Mouse (Mus musculus) layer of hippocampus, postnatal 14 days (tissue): ENCODE results near the gene 9530053A07Rik. TPM values are rescaled to one million over a fixed set of nuclear protein-coding genes. Genes with fewer than 3 reads are reported as not detected.
A peak's percentile ranks its signal among the peaks of the same experiment; 100 is the strongest.

Source experiments
- DNase-seq, 2 experiments: peaks; one replicate each; pipeline ENCODE4 v3.0.0; 2021 to 2022; ENCODE audit warnings: low spot score in 2 of 2, mixed read lengths in 1 of 2
- total RNA-seq, 2 experiments: library from RNA; stranded (reverse); gene quantifications; 2 replicates each; pipeline ENCODE4 v1.2.3; 2021

The 9530053A07Rik gene
- total RNA-seq, 2 experiments from 2014 or later = 0.05 to 0.12 TPM

DNA sequence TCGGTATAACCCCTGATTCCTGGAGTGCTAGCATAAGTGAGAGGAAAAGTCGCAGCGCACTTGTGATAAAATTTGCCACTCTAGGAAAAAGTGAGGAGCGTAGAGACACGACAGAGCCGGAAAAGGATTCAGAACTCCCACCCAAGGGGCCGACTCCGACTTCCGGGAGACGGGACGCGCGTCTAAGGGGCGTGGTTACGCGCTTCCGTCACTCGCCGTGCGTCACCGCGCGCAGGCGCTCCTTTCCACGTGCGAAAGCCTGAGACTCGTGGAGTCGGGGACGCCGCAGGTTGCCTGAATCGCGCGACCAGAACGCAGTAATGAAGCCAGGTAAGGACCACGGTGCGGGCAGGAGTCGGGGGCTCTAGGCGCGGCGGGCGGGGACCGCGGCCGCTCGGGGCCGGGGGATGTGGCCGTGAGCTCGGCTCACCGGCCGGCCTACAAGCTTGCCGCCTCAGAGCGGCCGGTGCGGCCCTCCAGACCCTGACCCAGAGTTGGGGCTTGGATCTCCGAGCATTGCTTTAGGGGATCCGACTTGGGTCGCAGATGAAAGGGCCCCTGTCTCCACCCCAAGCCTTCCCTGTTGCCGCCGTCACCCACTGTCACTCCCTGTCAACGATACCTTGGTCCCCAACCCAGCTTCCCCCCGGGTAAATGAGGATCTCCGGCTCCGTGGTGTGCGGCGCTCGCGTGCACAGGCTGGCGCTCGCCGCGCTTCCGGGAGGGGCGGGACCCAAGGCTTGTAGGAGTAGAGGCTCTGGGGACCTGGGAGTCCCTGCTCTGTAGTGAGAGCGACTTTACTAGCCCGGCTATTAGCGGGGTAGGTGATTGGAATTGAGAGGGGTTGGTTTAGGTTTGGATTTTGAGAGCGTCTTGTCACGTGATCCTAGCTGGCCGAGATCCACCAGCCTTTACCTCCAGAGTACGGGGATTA is 40.5 kb downstream of the 9530053A07Rik start, which contains the start of gene Fbl:
Gene Fbl, plus strand, starts transcription at position 222 of the 934 bp plus-strand sequence.
- peak; percentile 86 to 94 for DNase-seq

DNA sequence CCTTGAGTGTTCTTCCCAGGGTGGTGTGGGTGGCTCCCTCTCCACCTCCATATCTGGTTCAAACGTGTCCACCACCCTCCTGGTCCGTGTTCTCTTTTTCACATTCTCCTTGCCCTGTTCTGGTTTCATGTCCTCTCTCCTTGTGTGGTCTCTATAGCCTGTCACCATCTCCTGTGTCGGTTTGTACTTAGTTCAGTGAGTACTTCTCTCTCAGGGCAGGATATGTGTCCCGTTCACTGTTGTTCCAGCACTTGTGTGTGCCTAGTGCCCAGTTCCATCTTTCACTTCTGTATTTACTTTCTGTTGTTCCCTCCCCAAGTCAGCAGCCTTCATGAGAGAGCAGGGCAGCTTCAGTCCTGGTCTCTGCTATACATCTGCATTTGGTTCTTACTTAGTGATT is 46.1 kb downstream of the 9530053A07Rik start:
- no peak for DNase-seq

DNA sequence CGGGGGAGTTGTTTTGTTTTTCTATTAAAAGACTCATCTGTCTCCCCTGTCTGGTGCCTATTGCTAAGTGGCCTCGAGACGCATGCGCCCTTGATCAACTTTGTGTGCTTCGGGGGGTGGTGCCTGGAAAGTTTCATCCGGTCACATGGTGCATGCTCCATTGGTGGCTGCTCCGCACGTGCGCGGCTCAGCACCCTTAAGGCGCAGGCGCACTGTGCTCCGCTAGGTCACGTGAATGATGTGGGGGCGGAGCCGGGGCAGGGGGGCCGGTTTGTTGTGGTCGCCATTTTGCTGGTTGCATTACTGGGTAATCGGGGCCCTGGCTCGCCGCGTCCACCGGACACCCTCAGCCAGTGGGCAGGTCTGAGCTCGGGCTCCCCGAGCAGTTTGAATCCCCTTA is 50.0 kb downstream of the 9530053A07Rik start, which contains the start of gene Dyrk1b:
Gene Dyrk1b, plus strand, starts transcription at position 242 of the 400 bp plus-strand sequence.
- peak; percentile 97 to 99 for DNase-seq

DNA sequence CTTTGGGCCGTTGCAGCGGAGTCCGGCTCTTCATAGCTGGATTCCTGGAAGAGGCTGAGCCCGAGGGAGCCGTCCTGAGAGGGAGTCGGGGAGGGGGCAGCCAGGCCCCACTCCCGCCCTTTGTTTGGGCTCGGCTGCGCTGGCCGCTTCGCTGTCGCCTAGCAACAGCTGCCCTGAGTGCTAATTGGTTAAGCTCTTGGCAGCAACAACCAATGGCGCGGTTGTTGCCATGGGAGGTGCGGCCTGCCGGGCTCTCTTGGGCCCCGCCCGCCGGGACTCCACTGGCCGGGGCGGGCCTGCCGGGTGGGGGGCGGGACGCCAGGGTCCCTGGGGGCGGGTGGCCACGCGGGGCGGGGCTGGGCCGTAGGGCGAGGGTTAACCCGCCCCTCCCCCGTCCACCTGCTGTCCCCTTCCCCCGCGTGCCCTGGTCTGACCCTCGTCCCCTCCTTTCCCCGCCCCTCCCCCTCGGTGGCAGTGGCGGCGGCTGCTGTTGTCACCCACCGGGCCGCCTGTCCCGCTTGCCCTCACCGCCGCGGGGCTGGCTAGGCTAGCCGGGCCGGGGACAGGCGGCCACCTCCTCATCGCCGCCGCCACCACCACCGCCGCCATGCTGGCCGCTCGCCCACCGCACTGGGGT is 50.6 kb downstream of the 9530053A07Rik start:
- peak; percentile 93 to 97 for DNase-seq

DNA sequence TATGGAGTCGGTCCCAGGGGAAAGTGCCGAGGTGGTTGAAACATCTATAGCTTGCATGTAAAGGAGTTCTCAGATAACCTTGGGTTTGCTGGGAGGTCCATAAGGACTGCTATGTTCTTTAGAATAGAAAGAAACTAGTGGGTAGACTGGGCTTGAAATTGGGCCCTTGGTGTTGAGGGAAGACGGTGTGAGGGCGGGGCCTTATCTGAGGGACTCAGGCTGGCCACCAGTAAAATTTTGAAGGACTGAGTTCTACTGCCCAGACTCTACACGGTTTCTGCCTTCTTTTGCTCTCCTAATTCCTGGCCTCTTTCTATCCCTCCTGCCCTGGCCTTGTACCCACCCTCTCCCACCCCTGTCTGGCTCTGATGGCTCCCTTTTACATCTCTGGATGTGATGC is 51.6 kb downstream of the 9530053A07Rik start:
- DNase-seq = no peak

DNA sequence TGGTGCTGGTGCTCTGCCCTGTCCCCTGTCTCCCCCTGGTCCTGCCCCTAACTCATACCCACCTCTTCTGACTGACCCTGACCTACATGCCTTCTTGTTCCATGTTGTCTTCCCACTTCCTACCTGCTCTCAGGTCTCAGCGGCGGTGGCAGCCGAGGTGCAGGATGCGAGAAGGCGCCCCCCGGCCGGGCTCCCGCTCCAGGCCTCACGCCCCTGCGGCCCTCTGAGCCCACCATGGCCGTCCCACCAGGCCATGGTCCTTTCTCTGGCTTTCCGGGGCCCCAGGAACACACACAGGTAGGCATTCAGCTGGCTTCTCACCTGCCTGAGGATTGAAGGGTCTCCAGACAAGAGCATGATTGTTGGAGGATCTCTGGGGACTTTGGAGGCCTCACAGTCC is 52.1 kb downstream of the 9530053A07Rik start:
- no peak for DNase-seq

DNA sequence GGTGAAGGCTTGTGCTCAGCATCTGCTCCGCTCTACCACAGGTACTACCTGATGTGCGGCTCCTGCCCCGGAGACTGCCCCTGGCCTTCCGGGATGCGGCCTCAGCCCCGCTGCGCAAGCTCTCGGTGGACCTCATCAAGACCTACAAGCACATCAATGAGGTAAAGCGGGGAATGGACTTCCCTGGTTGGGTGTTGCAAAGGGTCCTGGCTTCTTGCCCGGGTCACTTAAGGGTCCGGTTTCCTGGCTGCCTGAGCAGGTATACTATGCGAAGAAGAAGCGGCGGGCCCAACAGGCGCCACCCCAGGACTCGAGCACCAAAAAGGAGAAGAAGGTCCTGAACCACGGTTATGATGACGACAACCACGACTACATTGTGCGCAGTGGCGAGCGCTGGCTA is 53.1 kb downstream of the 9530053A07Rik start:
- no peak for DNase-seq

DNA sequence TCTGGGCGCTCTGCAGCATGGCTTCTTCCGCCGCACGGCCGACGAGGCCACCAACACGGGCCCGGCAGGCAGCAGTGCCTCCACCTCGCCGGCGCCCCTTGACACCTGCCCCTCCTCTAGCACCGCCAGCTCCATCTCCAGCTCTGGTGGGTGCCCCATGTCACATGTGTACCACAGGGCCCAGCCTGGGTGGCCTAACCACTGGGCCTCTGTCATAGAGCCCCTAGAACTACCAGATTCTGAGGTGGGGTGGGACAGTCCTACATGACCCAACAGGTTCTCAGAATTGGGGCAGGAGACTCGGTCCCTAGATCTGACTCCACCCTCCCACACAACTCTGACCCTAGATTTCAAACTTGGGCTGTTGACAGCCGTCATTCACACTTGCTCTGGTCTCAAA is 56.6 kb downstream of the 9530053A07Rik start:
- no peak for DNase-seq

DNA sequence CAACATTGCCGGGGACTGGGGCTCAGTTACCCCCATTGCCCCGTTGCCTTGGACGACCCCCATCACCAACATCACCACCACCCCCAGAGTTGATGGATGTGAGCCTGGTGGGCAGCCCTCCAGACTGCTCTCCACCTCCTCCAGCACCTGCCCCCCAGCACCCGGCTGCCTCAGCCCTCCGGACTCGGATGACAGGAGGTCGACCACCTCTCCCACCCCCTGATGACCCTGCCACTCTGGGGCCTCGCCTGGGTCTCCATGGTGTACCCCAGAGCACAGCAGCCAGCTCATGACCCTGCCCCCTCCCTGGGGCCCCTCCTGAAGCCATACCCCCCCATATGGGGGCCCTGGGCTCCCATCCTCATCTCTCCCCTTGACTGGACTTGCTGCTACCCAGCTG is 57.4 kb downstream of the 9530053A07Rik start:
- DNase-seq = no peak

DNA sequence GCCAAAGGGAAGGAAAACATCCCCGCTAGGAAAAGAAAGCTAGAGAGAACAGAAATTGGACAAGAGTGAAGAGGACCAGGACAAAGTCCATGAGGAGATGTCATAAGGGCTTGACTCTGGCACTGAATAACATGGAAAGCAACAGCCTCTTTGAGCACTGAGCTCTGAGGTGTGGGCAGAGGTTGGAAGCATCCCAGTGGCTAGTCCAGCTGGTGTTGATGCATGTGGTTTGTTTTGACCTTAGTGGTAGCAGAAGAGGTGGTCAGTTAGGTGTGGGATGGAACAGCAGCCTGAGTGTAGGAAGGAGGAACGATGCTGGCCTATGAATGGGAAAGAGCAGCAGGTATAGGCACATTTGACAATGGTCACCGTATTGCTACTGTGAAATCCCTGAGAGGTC is 62.2 kb downstream of the 9530053A07Rik start:
- DNase-seq = no peak

DNA sequence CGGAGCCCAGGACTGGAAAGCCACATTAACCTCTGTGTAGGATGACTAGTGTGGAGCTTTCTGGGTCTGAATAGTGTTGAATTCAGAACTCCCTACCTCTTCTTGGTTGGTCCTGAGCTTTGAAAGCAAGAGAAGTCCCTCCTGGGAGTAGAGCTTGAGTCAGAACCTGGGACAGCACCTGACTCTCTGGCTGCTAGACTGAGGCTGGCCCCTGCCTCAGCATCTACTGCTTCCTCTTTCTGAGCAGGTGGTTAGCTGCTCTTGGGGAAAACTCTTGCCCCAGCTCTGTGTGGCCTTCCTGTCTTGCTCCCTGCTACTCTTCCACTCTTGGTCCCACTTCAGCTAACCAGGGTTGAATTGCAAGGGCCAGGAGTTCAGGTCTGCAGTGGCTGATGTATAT is 62.6 kb downstream of the 9530053A07Rik start:
- DNase-seq = no peak

DNA sequence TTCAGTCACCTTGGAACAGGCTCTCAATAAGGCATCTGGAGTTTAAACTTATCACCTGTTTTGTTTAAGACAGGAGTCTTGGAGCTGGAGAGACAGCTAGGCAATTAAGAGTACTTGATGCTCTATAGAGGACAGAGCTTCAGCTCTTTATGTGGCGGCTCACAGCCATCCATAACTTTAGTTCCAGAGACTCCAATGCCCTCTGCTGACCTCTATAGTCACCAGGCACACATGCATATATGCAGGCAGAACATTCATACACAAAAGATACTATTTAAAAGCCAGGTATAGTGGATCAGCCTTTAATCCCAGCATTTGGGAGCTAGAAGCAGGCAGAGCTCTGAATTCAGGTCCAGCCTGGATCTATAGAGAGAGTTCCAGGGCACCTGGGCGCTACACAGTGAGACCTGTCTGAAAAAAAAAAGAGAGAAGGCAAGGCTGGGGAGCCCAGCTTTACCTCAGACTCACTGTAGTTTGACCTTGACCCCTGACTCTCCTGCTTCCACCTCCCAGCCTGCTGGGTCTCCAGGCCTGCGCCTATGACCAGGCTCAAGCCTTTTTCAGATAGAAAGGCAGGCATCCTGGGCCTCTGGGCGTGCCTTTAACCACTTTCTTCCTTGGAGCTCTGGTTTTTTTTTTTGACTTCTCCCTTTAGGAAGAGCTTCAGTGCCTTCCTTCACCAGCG is 66.3 kb downstream of the 9530053A07Rik start:
- DNase-seq = no peak

DNA sequence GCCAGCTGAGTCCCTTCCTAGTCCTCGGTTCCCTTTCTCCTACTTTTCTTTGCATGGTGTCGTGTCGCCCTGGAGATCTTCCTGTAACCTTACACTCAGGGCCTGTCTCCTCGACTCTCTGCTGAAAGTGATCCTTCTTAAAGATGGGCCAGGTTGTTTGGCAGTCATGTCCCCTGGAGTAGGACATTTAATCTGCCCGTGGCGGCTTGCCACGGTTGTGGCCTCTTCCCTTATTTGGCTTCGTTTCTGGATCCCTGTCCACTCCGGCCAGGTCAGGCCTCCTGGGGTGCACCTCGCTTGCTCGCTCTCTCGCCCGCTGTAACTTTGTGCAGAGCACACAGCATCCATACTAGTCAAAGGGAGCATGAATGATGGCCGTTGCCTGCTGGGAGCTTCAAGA is 67.3 kb downstream of the 9530053A07Rik start:
- DNase-seq = no peak

DNA sequence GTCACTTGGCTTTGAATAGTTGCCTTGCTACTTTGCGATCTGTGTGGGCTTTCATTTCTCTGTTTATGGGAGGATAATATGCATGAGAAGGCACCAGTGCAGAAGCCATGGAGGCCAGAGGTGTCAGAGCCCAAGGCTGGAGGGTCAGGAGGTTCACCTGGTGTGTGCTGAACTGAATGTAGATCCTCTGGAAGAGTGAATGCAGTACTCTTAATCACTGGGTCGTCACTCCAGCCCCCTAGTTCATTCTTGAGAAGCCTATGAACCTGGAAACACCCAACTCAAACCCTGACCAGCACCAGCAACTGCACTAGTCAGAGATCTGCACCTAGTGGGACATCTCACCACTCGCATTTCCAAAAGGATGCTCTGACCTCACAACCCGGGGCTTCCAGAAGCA is 69.8 kb downstream of the 9530053A07Rik start:
- no peak for DNase-seq

DNA sequence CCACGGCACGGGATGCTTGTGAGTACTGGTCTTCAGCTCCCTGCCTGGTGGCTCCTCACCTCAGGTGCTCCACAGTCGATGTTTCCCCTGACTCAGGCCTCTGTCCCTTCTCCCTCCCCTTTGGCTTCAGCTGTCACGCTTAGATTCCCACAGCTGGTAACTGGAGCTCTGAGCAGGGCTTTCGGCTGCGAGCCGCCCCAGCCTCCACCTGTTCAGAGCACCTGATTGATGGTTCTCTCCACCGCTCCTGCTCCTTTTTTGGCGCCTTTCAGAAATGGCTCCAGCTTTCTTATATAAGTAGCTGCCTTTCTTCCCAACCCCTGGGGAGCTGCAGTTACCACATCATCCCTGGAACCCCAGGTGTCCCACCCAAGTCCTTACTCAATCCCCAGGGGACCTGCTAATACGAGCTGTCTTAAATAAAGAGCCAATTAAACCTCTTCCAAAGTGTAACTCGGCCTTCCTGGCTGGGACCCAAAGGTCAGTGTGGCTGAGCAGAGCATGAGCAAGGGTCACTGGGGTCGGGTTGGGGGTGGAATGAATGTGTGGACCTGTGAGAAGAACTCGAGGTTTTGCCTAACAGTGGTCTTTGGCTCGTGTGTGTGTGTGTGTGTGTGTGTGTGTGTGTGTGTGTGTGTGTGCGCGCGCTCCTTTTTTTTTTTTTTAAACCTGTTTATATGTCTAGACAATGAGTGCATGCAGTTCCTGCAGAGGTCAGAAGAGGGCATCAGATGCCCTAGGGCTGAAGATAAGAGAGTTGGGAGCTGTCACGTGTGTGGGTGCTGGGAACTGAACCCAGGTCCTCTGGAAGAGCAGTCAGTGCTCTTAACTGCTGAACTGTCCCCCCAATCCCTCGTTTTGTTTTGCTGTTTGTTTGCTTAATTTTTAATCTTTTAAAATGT is 74.2 kb downstream of the 9530053A07Rik start:
- no peak for DNase-seq

DNA sequence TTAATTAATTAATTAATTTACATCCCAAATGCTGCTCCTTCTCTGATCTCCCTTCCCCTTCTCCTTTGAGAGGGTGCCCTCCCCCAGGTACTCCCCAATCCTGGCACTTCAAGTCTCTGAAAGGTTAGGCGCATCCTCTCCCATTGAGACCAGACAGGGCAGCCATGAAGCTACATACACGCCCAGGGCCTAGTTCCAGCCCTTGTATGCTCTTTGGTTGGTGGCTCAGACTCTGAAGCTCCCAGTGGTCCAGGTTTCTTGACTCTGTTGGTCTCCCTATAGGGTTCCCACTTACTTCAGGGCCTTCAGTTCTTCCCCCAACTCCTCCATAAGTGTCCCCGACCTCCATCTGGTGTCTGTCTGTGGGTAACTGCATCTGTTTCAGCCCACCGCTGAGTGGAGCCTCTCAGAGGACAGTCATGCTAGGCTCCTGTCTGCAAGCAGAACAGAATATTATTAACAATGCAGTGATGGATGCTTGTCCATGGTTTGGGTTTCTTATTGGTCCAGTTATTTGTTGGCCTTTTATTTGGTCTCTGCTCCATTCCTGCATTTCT is 76.9 kb downstream of the 9530053A07Rik start:
- DNase-seq = no peak

DNA sequence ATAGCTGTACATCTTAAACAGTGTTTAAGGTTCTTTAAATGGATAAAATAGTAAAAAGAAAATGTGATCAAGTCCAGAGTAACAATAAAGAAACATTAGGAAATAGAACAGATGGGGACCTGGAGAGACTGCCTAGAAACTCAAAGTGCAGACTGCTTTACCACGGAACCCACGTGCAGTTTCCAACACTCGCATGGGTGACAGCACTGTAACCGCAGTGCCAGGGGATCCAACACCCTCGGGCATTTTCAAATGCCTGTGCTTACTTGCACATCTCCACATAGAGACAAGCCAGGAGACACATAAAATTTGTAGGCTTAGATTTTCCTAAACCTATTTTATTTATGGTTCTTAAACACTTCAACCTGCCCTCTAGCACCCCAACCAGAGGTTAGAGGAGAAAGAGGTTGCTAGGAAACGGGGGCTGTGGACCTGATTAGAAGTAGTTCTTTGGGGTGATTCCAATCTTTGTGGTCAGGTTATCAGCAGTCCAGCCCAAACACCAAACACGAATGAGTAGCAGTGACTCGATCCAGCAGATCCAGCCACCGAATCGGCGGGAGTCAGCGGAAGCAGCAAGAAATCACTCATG is 79.2 kb downstream of the 9530053A07Rik start:
- no peak for DNase-seq

DNA sequence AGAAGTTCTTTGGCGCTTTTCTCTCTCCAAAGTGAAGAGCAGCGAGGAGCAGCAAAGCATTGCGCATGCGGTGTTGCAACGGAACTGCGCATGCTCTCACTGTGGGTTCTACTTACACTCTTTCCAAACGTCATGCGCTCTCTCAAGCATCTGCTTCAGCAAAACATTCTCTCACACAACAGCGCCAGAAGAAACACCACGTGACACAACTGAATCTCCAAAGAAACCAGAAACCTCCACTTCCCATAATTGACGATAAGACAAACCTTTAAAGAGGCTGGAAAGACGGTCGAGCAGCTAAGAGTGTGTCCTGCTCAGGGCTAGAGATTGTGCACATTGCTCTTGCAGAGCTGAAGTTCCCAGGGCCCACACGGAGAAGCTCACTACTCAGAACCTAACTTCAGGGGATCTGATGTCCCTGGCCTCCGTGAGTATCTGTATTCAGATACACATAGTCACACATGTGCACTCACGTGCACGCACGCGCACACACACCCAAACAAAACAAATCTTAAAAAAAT is 79.8 kb downstream of the 9530053A07Rik start:
- peak; percentile 46 to 79 for DNase-seq

DNA sequence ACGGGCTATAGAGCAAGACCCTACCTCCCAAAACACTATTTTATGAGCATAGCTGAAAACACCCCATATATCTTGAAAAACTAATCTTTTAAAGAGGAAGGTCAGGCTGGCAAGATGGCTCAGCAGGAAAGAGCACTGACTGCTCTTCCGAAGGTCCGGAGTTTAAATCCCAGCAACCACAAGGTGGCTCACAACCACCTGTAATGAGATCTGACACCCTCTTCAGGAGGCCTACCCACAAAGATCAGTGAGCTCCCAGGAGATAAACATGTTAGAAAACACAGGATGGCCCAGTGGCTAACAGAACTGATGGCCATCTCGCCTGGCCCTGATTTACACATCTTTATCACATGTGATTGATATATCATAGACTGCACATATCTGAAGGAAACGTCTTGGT is 81.5 kb downstream of the 9530053A07Rik start:
- DNase-seq = no peak

DNA sequence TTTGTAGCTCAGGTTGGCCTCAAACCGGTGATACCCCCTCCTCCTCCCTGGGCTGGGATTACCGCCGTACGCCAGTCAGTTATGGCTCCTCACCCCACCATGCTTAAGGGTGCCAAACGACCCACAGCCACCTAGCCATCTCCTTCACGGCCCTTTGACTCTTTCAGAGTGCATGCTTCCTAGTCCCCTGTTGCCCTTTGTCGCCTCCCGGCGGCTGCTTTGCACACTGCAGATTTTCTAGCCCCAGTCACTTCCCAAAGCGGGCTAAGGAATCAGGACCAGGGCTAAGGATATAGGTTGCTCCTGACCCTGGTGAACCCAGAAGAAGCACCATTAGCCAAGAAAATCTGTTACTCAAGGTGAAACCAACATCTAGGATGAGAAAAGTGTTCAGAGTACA is 84.9 kb downstream of the 9530053A07Rik start:
- DNase-seq = peak in 1 of 2 experiments; percentile 52
